Mouse (Mus musculus): ENCODE measurements at regions not wholly inside any gene's neighbourhood (a gene's known extent, or its start where the extent isn't known, plus 50 kb on each side); places are given as distances from the start of the nearest gene placed in this dataset.

DNA sequence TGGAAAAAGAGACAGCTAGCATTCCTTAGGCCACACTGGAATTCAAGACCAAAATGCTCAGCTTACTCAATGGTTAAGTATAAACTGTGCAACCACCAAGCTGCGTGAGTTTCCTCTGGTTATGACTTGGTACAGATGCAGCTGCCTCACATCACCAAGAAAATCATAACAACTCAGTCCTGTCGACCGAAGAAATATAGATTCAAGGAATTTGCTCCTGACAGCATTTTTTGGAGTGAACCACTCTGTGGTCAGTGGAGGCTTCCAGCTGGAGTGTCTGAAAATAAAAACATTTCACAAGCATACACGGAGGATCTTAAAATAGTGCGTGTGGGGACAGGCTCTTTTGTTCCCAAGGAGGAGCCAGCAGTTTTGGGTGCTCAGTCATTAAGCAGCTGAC lies 253.8 kb downstream of the Bckdhb start:
- peak; percentile 49 for DNase-seq (ENCODE audit: low read depth, low spot score)

GRCm38 (mm10) chr9:84179238-84179637 lies 254.3 kb downstream of the Bckdhb start:
- no peak for DNase-seq (ENCODE audit: low read depth, low spot score)

DNA sequence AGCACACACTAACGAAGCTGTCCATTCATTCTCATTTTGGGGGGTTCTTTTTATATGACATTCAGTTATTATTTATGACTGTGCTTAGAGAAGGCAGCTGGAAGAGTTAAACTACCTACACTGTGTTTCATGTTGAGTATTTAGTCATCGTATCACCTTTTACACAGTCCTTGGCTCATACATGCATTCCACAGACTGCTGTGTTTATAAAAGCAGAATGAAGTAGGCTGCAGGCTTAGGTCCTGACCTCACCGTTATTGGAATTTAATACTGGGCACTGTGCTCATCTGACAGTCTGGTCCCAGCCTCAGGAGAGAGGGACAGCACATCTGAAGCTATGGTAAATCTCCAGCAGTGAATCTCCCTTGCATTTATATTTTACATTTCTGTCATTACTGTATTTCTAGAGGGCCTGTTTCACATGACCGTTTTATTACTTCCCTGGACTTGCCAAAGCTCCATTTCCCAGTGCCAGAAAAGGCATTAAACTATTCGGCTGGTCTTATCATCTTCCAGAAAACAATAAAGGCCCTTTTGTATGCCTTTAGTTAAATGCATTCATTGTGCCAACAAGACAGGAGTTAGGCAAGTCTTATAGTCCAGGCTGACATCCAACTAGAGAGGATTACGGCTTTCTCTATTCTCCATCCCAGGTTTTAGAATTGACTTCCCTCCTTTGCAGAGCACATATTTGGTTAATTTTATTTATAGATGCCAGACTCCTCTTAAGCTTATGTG lies 258.9 kb downstream of the Bckdhb start:
- peak; percentile 16 for DNase-seq (ENCODE audit: low read depth, low spot score)

GRCm38 (mm10) chr9:84187531-84187930 lies 262.6 kb downstream of the Bckdhb start:
- peak; percentile 25 for DNase-seq (ENCODE audit: low read depth, low spot score)

DNA sequence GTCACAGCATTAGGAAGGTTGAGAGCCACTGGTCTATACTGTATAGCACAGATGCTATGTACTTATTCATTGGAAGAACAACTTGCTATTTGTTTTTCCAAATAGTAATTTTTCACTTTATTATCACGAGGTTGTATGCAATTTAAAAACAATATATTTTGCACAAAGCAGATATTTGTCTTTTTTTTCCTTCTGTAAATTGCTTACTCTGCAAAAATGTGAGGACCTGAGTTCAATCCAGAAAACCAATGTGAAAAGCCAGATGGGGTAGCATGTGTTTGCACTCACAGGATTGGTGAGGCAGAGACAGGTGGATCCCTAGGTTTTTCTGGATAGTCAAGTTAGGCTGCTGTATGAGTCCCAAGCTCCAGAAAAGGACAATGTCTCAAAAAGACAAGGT lies 268.5 kb downstream of the Bckdhb start:
- no peak for DNase-seq (ENCODE audit: low read depth, low spot score)

- DNase-seq (ENCODE audit: low read depth, low spot score): peak; percentile 69
These were observed 269.8 kb downstream of the Bckdhb start for GRCm38 (mm10) chr9:84194716-84195115.

DNA sequence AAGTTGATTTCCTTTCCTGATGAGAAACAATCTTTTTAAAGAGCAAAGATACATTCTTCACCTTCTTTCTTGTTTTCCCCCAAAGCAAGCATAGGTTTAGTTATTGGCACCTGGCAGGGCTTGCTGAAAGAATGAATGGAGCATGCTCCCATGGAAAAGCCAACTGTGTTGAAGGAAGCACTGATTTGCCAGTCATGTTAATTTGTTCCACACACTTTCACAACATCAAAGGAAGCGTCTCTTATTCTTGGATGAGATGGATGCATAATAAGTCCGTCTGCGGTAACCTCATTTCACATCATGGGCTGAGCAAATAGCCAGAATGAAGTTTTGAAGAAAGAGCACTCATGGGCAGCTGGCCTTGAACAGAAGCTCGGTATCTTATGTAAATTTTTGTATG lies 270.4 kb downstream of the Bckdhb start:
- DNase-seq (ENCODE audit: low read depth, low spot score): no peak

- DNase-seq (ENCODE audit: low read depth, low spot score): no peak
These were observed 275.3 kb downstream of the Bckdhb start for GRCm38 (mm10) chr9:84200208-84200607.

- DNase-seq (ENCODE audit: low read depth, low spot score): no peak
These were observed 279.1 kb downstream of the Bckdhb start for GRCm38 (mm10) chr9:84204056-84204455.

- no peak for DNase-seq (ENCODE audit: low read depth, low spot score)
These were observed 315.6 kb downstream of the Bckdhb start for GRCm38 (mm10) chr9:84240491-84240975.

DNA sequence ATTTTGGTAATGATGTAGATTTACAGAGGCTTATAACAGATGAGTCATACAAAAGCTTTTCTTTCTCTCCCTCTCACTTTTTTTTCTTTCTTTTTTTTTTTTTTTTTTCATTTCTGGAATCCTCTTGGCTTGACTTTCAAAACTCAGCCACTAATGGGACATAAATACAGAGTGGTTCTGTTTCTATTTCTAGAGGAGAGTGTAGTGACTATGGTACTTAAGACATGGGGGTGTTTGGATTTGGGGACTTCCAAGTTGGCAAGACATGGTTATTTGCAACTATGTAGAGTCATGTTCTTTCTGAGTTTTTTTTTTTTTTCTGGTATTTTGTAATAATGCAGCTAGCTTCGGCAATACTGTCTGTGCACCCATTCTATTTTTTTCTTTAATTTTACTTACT lies 324.8 kb downstream of the Bckdhb start:
- peak; percentile 51 for DNase-seq (ENCODE audit: low read depth, low spot score)

DNA sequence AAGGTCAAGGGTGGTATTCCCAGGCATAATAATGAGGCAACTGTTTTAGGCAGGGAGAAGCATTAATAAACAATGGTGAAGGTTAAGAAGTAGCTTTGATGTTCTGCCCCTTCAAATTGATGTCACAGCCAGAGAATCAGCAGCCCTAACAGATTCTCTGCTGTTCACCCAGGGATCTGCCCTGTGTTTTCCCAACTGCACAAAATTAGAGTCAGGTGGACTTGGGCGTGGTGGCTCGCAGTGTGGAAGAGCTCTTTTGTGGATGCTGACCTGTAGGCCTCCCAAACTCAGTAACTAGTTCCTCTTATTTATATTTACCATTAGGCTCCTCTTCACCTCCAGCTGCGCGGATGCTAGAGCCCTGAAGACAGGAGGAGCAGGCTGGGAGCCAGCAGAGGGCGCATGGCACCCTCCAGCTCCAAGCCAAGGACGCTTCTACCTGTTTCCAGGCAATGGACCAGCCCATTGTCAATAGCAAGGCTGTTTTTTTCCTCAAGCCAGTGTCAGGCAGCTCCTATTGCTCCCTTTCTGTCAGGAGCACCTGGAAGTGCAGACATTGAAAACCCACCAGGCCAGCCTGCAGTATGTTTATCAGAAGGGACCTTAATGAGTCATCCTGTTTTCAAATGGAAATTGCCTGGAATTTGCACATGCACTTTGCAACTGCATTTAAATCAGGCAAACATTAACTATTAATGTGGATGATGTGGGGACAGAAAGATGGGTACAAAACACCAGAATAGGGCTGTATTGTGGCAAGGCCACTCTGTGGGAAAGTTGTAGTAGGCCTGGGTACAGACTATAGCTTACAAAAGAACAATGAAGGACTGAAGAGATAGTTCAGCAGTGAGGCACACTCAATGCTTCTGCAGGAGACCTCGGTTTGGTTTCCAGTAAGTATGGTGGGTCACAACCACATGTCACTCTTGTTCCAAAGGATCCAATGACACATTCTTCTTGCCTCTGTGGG lies 328.4 kb downstream of the Bckdhb start:
- DNase-seq (ENCODE audit: low read depth, low spot score): peak; percentile 54

GRCm38 (mm10) chr9:84258488-84258887 lies 333.5 kb downstream of the Bckdhb start:
- DNase-seq (ENCODE audit: low read depth, low spot score): peak; percentile 81

DNA sequence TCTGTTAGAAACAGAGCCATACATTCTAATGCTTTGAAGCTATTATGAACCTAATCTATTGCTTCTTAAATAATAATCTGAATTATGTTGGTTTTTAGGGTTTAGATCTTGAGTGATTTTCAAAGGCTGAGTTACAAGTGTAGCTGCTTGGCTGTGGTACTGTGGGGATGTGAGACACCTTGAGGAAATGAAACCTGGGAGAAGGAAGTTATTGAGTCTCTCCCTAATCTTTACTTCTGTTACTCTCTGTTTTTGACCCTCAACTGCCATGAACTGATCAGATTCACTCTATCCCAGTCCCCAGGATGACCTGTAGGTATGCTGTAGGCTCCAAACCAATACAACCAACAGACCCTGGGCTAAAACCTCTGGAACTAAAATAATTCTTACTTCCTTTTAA lies 334.8 kb downstream of the Bckdhb start:
- no peak for DNase-seq (ENCODE audit: low read depth, low spot score)

- DNase-seq (ENCODE audit: low read depth, low spot score): no peak
These were observed 337.2 kb downstream of the Bckdhb start for GRCm38 (mm10) chr9:84262151-84262550.

- no peak for DNase-seq (ENCODE audit: low read depth, low spot score)
These were observed 342.0 kb downstream of the Bckdhb start for GRCm38 (mm10) chr9:84266974-84267373.

DNA sequence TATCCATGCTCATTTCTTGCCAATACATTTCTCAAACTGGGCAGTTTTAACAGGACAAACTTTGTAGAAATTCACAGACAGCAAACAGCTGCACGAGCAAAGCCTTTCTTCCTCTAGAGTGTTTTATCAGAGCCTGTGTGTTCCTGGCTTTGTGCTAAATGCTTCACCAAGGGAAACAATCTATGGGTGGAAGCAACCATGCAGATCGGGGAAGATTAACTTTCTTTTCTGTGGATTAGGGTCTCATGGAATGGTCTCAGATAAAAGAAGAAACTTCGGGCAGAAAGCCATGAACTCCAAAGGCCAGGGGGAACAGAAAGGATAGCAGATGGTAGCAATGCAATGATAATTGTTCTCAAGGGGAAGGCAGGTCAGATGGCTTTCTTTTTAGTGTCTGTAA lies 349.7 kb downstream of the Bckdhb start:
- DNase-seq (ENCODE audit: low read depth, low spot score): no peak

GRCm38 (mm10) chr9:84278295-84278694 lies 353.4 kb downstream of the Bckdhb start:
- DNase-seq (ENCODE audit: low read depth, low spot score): no peak

- DNase-seq (ENCODE audit: low read depth, low spot score): no peak
These were observed 353.8 kb downstream of the Bckdhb start for GRCm38 (mm10) chr9:84278731-84279130.

- DNase-seq (ENCODE audit: low read depth, low spot score): peak; percentile 91
These were observed 356.0 kb downstream of the Bckdhb start for GRCm38 (mm10) chr9:84280898-84281297.

DNA sequence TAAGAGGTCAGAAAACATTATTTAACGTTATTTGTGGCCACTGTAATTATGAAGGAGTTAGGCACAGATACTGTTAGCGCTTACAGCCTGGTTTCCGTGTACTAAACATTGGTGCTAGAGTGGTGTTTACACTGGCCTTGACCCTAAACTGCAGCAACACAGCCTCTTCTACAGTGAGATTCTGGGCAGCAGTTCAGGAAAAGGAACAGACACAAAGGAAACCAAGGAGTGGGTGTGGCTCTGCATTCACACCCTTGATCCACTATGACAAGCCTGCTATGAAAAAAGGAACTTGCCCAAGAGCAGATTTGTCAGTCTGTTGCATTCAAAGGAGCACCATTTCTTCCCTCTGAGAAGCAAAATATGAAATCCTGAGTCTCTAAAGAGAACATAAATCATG lies 356.7 kb downstream of the Bckdhb start:
- peak; percentile 86 for DNase-seq (ENCODE audit: low read depth, low spot score)

GRCm38 (mm10) chr9:84283296-84283695 lies 358.4 kb downstream of the Bckdhb start:
- DNase-seq (ENCODE audit: low read depth, low spot score): no peak
